Mouse (Mus musculus) hindbrain, embryonic 11.5 days (tissue): ENCODE results near the gene Pidd1. TPM values are rescaled to one million over a fixed set of nuclear protein-coding genes. Genes with fewer than 3 reads are reported as not detected.
"Not testable (repeated sequence)": the region's sequence is repeated elsewhere in the genome, so short reads cannot be mapped to it uniquely, and the experiment has no call there.

Source experiments
- ATAC-seq: fragments of 200-750 bp; cut with Nextera tagmentation; 2 replicates; pipeline ENCODE4 v1.8.0; 2017; ENCODE audit warnings: mild to moderate bottlenecking, moderate TSS enrichment, moderate library complexity; ENCODE audit not compliant: low FRiP score
- DNase-seq: peaks from one replicate; pipeline ENCODE4 v3.0.0-alpha.2; 2015; ENCODE audit warnings: low spot score
- H3K27ac ChIP-seq: fragments of 300-500 bp; sonication (generic); 2 replicates; pipeline ENCODE4 v1.5.1; 2014; ENCODE audit warnings: mild to moderate bottlenecking, low read depth, low read length
- H3K27me3 ChIP-seq: fragments of 300-500 bp; sonication (generic); 2 replicates; pipeline ENCODE4 v1.6.1; 2014; ENCODE audit warnings: mild to moderate bottlenecking, low read length, moderate library complexity, mixed read lengths; ENCODE audit not compliant: control insufficient read depth, insufficient read depth
- H3K36me3 ChIP-seq: fragments of 300-500 bp; sonication (generic); 2 replicates; pipeline ENCODE4 v1.6.1; 2014; ENCODE audit warnings: mild to moderate bottlenecking, low read length, moderate library complexity, mixed read lengths; ENCODE audit not compliant: control insufficient read depth, insufficient read depth
- H3K4me1 ChIP-seq: fragments of 300-500 bp; sonication (generic); replicated peaks from 2 replicates; pipeline ENCODE4 v1.6.1; 2014; ENCODE audit warnings: low read length, mixed read lengths; ENCODE audit not compliant: control insufficient read depth, insufficient read depth
- H3K4me2 ChIP-seq: fragments of 300-500 bp; sonication (generic); replicated peaks from 2 replicates; pipeline ENCODE4 v1.6.1; 2014; ENCODE audit warnings: mild to moderate bottlenecking, low read depth, low read length
- H3K4me3 ChIP-seq: fragments of 300-500 bp; sonication (generic); 2 replicates; pipeline ENCODE4 v1.5.1; 2014; ENCODE audit warnings: low read depth, low read length
- H3K9ac ChIP-seq: fragments of 300-500 bp; sonication (generic); 2 replicates; pipeline ENCODE4 v1.6.1; 2014; ENCODE audit warnings: low read depth, low read length
- H3K9me3 ChIP-seq: fragments of 300-500 bp; sonication (generic); 2 replicates; pipeline ENCODE4 v1.6.1; 2016; ENCODE audit warnings: low read length; ENCODE audit not compliant: control insufficient read depth
- WGBS: fragments of 180-500 bp; shearing (Covaris S2); extraction: QIAGEN DNeasy Blood & Tissue Kit; methylation state at CpG from one replicate; pipeline ENCODE4 v1.1.7; 2014; 5-methylcytosine and 5-hydroxymethylcytosine counted together
- polyA plus RNA-seq: library from polyadenylated mRNA; unstranded; fragments of >200 nt; fragmentation: Nextera tagmentation; extraction: Ambion mirVana; gene quantifications from 2 replicates; pipeline ENCODE4 v1.2.1, GENCODE M21; 2014

Gene Pidd1
- polyA plus RNA-seq, 1 experiment from 2014 or later, result 8.6 TPM

DNA sequence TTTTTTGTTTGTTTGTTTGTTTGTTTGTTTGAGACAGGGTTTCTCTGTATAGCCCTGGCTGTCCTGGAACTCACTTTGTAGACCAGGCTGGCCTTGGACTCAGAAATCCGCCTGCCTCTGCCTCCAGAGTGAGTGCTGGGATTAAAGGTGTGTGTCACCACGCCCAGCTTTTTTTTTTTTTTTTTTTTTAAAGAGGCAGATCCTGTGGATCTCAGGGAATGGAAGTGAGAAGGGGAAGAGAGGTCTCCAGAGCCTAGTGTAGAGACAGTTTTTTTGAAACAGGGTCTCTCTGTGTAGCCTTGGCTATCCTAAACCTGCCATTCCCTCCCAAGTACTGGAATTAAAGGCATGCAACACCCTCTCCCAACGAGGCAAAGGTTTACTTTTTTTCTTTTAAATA lies 2.5 kb upstream of the Pidd1 start:
- H3K4me1 ChIP-seq, result peaks cover 11% of the 10 kb centered on the region
- not testable (repeated sequence) for H3K36me3 ChIP-seq, DNase-seq, H3K4me3 ChIP-seq, H3K27ac ChIP-seq, ATAC-seq, H3K4me2 ChIP-seq, H3K9me3 ChIP-seq, H3K9ac ChIP-seq, H3K27me3 ChIP-seq
- WGBS, result 86% methylated on average over 3 of the region's 3 CpGs

DNA sequence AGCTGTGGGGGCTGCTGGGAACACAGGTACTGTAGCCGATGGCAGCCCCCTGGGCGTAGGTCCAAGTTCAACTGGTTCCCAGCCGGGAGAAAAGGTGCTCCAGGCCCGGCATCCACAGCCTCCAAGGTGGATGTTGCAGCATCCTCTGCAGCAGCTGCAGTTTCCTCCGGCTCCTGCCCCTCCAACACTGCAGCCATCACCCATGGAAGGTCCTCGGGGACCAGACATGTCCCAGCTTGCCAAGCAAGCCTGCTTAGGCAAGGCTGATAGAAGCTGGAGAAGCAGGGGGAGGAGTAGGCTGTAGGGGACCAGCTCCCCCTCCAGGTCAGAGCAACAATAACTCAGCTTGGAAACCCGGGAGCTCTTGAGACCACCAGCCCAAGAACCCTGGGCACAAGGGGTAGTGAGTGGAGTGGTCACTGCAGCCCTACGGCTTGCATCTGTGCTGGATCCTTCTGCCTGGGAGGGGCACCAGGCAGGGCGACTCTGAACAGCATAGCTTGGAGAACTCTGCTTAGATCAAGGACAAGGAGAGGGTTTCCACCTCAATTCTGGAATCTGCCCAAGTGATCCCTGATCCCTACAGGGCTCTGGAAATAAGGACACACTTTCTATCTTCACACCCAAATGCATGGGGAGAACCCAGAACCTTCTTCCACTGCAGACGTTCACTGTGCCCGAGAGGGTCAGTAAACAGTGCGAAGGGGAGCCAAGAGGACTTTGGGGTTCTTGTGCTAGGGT lies 574 bp downstream of the Pidd1 start:
- no peaks in the 10 kb centered on the region for H3K36me3 ChIP-seq
- H3K4me1 ChIP-seq, result peaks cover 8% of the 10 kb centered on the region
- peak; percentile 58 for DNase-seq
- H3K9me3 ChIP-seq, result no peaks in the 10 kb centered on the region
- no peaks in the 10 kb centered on the region for H3K27me3 ChIP-seq
- ATAC-seq, result 0 out of 2 replicates have a peak, but pooled peaks have one; percentile 2
- H3K9ac ChIP-seq, result peak overlapping the region; percentile 70
- H3K4me2 ChIP-seq, result peak overlapping the region; percentile 68
- H3K27ac ChIP-seq, result 0 out of 2 replicates have a peak overlapping the region, but pooled peaks have one; percentile 9
- WGBS, result 32% methylated on average over 12 of the region's 12 CpGs
- H3K4me3 ChIP-seq, result peak overlapping the region; percentile 37

DNA sequence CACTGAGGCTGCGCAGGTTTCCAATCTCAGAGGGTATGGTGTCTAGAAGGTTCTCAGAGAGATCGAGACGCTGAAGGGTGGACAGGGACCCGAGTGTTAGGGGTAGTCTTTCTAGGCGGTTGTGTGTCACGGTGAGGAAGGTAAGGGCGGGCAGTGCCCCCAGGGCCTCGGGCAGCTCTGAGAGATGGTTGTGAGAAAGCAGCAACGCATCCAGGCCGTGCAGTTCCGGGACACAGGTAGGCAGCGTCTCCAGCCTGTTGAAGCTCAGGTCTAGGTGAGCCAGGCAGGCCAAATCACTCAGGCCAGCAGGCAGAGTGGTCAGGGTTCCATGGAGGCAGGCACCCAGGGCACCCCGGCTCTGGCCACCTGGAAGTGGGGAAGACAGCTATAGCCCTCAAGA lies 1.6 kb downstream of the Pidd1 start:
- ATAC-seq, result no peak
- no peak for DNase-seq
- Histone ChIP-seq H3K4me1 (peaks cover 8% of the 10 kb centered on the region), H3K36me3 (no peaks in the 10 kb centered on the region), H3K27ac (no peak overlapping the region), H3K4me3 (no peak overlapping the region; the same call in 1 of the 2 replicates), H3K9ac (peak overlapping the region; percentile 70; the same call in 1 of the 2 replicates), H3K4me2 (peak overlapping the region; percentile 68; the same call in 1 of the 2 replicates), H3K27me3 (no peaks in the 10 kb centered on the region), H3K9me3 (no peaks in the 10 kb centered on the region)
- WGBS, result 98% methylated on average over 13 of the region's 13 CpGs

DNA sequence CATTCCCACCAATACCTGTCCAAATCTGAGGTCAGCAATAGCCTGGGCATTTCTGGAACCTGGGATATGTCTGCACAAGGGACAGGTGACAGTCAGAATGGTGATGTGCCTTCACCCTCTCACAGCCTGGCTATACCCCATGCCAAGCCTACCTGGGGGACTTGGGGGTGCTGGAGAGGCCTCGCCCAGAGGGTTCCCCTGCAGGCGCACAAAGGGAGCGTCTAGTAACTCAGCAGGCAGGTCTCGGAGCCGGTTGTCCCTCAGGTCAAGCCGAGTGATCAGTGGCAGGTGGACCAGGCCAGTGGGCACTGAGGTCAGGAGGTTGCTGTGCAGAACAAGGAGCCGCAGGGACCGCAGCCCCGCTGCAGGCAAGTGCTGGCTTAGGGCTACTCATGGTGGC lies 2.4 kb downstream of the Pidd1 start:
- Histone ChIP-seq H3K36me3 (no peaks in the 10 kb centered on the region), H3K9me3 (no peaks in the 10 kb centered on the region), H3K9ac (no peak overlapping the region), H3K4me3 (no peak overlapping the region), H3K27me3 (no peaks in the 10 kb centered on the region), H3K4me1 (peaks cover 9% of the 10 kb centered on the region), H3K4me2 (no peak overlapping the region), H3K27ac (no peak overlapping the region)
- ATAC-seq (no peak), DNase-seq (no peak)
- 91% methylated on average over 9 of the region's 9 CpGs for WGBS

DNA sequence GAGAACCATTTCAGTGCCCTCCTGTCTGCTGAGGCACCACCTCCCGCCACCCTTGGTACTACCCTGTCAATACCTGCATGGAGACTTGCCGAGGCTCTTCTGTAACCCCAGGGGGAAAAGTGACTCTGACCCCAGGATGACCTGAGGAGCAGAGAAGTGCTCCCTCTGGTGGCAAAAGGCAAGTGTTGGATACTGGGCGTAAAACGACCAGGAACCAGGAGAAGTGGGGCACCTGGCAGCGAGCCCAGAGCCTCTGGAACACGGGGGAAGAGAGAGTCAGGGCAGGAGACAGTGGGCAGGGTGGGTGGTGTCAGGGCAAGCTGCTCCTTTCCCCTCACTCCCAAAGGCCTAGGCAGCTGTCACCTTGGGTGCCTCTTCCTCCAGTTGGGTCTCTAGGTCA lies 3.2 kb downstream of the Pidd1 start:
- 36% methylated on average over 6 of the region's 6 CpGs for WGBS
- Histone ChIP-seq H3K4me3 (no peak overlapping the region), H3K36me3 (no peaks in the 10 kb centered on the region), H3K27me3 (no peaks in the 10 kb centered on the region), H3K27ac (no peak overlapping the region), H3K9ac (no peak overlapping the region), H3K4me1 (peaks cover 12% of the 10 kb centered on the region), H3K4me2 (no peak overlapping the region), H3K9me3 (no peaks in the 10 kb centered on the region)
- DNase-seq, result peak; percentile 63
- no peak for ATAC-seq

DNA sequence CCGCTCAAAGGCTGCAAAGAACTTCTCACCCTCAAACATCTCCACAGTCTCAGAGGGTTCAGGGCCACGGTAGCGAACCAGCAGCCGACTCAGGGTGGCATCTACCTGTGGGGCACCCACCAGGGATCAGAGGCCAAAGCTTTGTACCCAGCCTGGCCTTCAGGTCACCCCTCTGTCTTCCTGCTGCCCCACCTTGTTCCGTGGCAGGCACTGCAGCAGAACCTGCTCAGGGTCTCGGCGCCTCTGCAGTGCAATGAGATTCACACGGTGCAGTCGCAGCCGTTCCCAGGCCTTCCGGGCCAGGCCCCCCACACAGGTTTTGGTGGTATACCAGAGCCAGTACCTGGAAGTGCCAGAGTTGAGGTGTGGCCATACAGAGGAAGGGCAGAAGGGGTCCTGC lies 4.0 kb downstream of the Pidd1 start:
- ATAC-seq, result no peak
- no peak overlapping the region for H3K9ac ChIP-seq
- no peaks in the 10 kb centered on the region for H3K9me3 ChIP-seq
- no peaks in the 10 kb centered on the region for H3K36me3 ChIP-seq
- no peaks in the 10 kb centered on the region for H3K27me3 ChIP-seq
- H3K4me1 ChIP-seq, result peaks cover 15% of the 10 kb centered on the region
- no peak overlapping the region for H3K27ac ChIP-seq
- no peak overlapping the region for H3K4me2 ChIP-seq
- H3K4me3 ChIP-seq, result no peak overlapping the region
- WGBS, result 93% methylated on average over 11 of the region's 11 CpGs
- no peak for DNase-seq

DNA sequence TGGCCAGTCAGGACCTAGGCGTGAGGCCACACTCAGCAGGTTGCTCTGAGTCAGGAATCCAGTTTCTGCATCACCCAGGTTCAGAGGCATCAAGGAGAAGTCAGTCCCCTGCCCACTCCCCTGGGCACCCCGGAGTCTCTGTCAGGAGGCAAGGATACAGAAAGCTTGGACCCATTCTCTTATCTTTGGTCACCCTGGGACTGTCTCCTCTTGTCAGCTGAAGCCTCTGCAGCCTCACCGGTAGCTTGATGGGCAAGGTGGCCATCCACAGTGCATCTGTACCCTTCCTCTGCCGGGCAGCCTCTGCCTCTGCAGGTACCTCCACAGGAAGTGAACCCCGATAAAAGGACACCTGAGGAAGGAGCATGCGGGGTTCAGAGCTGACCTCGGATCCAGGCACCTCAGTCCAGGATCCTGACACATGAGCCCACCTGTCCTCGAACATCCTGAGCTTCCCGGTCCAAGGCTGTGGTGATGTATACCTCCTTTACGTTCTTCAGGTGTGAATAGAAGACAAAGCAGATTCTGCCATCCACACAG lies 4.6 kb downstream of the Pidd1 start:
- H3K36me3 ChIP-seq, result no peaks in the 10 kb centered on the region
- H3K27me3 ChIP-seq, result no peaks in the 10 kb centered on the region
- peaks cover 20% of the 10 kb centered on the region for H3K4me1 ChIP-seq
- no peak overlapping the region for H3K27ac ChIP-seq
- 96% methylated on average over 10 of the region's 10 CpGs for WGBS
- DNase-seq (no peak), ATAC-seq (no peak)
- no peaks in the 10 kb centered on the region for H3K9me3 ChIP-seq
- no peak overlapping the region for H3K9ac ChIP-seq
- no peak overlapping the region for H3K4me2 ChIP-seq
- no peak overlapping the region for H3K4me3 ChIP-seq

DNA sequence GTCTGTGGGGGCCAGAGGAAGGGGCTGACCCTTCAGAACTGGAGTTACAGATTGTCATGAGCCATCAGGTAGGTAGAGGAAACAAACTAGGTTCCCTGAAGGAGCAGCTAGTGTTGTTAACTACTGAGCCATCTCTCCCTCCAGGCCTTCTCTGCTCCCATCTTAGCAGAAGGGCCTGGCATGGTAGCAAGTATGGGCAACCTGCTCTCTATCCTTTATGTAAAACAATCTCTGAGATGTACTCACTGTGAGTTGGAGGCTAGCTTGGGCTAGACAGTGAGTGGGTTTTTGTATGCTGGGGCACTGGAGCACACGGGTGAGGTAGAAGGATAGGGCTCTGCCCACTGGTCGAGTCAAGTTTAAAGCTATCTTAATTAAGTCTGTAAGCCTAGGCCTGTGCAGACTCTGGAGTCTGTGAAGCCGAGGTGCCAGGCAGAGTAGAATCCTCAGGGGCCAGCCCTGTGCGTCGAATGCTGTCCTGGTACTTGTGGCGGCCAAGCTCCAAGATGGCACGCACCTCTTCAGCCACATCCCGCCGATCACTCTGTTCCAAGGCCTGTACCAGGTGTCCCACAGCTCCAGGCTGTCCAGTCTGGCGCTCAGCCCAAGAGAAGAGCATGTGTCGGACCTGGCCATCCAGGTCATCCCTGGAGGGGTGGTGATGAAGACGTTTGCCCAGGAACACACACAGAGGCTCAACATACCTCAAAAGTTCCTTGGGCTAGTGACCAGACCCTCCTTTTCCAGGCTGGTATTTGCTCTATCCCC lies 5.4 kb downstream of the Pidd1 start:
- no peak for DNase-seq
- Histone ChIP-seq H3K4me2 (no peak overlapping the region), H3K27me3 (no peaks in the 10 kb centered on the region), H3K4me3 (no peak overlapping the region), H3K4me1 (peaks cover 23% of the 10 kb centered on the region), H3K9me3 (no peaks in the 10 kb centered on the region), H3K27ac (no peak overlapping the region), H3K36me3 (no peaks in the 10 kb centered on the region), H3K9ac (no peak overlapping the region)
- WGBS, result 91% methylated on average over 12 of the region's 12 CpGs
- ATAC-seq, result no peak
